Mouse (Mus musculus) liver, adult 2 months (tissue): ENCODE data around the gene Mgmt. TPM values are rescaled to one million over a fixed set of nuclear protein-coding genes. Genes with fewer than 3 reads are reported as not detected.

Experiments
- DNase-seq: peaks from one replicate; pipeline ENCODE4 v3.0.0-alpha.2; 2011; ENCODE audit warnings: low read depth, low spot score; ENCODE audit errors: extremely low read depth
- H3K27ac ChIP-seq: fragments of 200-500 bp; replicated peaks from 2 replicates; pipeline ENCODE4 v1.5.1; 2012; ENCODE audit warnings: low read depth, mild to moderate bottlenecking, control low read depth, inconsistent platforms, low read length; ENCODE audit not compliant: insufficient read depth
- H3K27me3 ChIP-seq: fragments of 200-500 bp; 2 replicates; pipeline ENCODE4 v1.6.1; 2012; ENCODE audit warnings: mild to moderate bottlenecking, moderate library complexity, low read length, inconsistent platforms; ENCODE audit not compliant: control insufficient read depth, insufficient read depth
- H3K36me3 ChIP-seq: fragments of 200-500 bp; 2 replicates; pipeline ENCODE4 v1.6.1; 2012; ENCODE audit warnings: low read length, inconsistent platforms; ENCODE audit not compliant: control insufficient read depth, insufficient read depth
- H3K4me1 ChIP-seq: fragments of 200-500 bp; 2 replicates; pipeline ENCODE4 v1.6.1; 2011; ENCODE audit warnings: low read length; ENCODE audit not compliant: control insufficient read depth, insufficient read depth
- H3K4me3 ChIP-seq: fragments of 200-500 bp; 2 replicates; pipeline ENCODE4 v1.5.1; 2011; ENCODE audit warnings: low read depth, mild to moderate bottlenecking, control low read depth, low read length, moderate library complexity; ENCODE audit not compliant: insufficient read depth
- H3K79me2 ChIP-seq: fragments of 200-500 bp; 2 replicates; pipeline ENCODE4 v1.6.1; 2012; ENCODE audit warnings: inconsistent platforms, mild to moderate bottlenecking, low read length, moderate library complexity; ENCODE audit not compliant: control insufficient read depth, insufficient read depth
- H3K9ac ChIP-seq: fragments of 200-500 bp; 2 replicates; pipeline ENCODE4 v1.6.1; 2012; ENCODE audit warnings: low read depth, mild to moderate bottlenecking, control low read depth, inconsistent platforms, low read length
- CTCF ChIP-seq: fragments of 200-500 bp; IDR thresholded peaks from 2 replicates; pipeline ENCODE4 v1.5.1; 2011; ENCODE audit warnings: low read depth, low read length, control low read depth
- POLR2A ChIP-seq: fragments of 200-500 bp; IDR thresholded peaks from 2 replicates; pipeline ENCODE4 v1.6.1; 2011; ENCODE audit warnings: low read length, control low read depth; ENCODE audit not compliant: insufficient read depth; ENCODE audit errors: extremely low read depth
- WGBS: fragments of 180-500 bp; shearing (Covaris S2); methylation state at CpG from one replicate; pipeline ENCODE4 v1.1.7; 2018; 5-methylcytosine and 5-hydroxymethylcytosine counted together
- polyA plus RNA-seq: library from polyadenylated mRNA; depleted of rRNA; stranded (reverse); fragments of >200 nt; gene quantifications from 2 replicates; pipeline ENCODE4 v1.2.3, GENCODE M21; 2012
- total RNA-seq: library from RNA; depleted of rRNA; stranded (reverse); fragments of >200 nt; gene quantifications from 2 replicates; pipeline ENCODE4 v1.2.3, GENCODE M21; 2014

The Mgmt gene
- total and polyA plus RNA-seq, 2 experiments = 10.9 to 12.8 TPM

DNA sequence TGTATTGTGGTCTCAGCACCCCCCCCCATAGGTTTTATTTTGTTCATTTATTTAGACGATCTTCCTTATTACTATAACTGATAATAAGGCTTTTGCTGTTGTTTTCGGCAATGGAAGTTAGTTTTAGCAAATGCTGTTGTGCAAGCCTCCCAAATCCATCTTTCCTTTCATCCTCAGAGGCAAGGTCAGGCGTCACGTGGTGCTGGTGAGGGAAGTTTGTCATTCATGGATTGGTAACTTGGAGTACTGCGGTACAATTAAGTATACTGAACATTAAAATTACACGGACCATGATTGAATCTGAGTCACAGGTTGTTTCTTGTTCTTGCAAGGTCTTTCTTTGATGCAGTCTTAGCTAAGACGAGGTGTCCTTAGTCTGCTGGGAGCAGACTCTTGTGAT, 77.9 kb downstream of the Mgmt start:
- H3K4me1 ChIP-seq = peaks cover 2% of the 10 kb centered on the region; the same call in 1 of the 2 replicates
- WGBS = 94% methylated on average over 7 of the region's 7 CpGs
- no peak overlapping the region for H3K27ac ChIP-seq
- no peak overlapping the region for H3K9ac ChIP-seq
- H3K36me3 ChIP-seq = no peaks in the 10 kb centered on the region
- no peak for DNase-seq
- H3K27me3 ChIP-seq = no peaks in the 10 kb centered on the region
- H3K79me2 ChIP-seq = no peaks in the 10 kb centered on the region
- H3K4me3 ChIP-seq = no peak overlapping the region
- no peak for TF ChIP-seq CTCF
- TF ChIP-seq POLR2A = no peak

DNA sequence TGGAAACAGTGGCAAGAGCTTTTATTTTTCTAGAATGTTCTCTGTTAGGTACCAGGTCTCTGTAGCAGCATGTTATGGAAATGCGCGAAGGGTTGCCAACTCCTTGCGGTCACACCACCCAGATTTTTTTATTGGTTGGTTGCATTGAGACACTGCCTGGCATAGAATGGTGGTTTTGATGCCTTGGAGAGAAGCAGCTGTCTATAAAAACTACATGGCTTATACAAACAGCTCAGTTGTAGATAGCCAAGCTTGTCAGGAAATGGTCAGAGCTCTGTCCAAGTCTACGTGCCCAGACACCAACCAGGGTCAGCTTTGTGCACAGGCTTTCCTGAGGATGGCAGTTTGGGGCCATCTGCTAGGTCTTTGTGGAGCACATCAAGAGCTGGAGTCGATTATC, 80.6 kb downstream of the Mgmt start:
- H3K27me3 ChIP-seq = no peaks in the 10 kb centered on the region
- no peak overlapping the region for H3K4me3 ChIP-seq
- H3K27ac ChIP-seq = no peak overlapping the region
- no peaks in the 10 kb centered on the region for H3K79me2 ChIP-seq
- H3K36me3 ChIP-seq = no peaks in the 10 kb centered on the region
- H3K9ac ChIP-seq = no peak overlapping the region
- DNase-seq = no peak
- TF ChIP-seq POLR2A = no peak
- no peak for TF ChIP-seq CTCF
- whole genome bisulfite sequencing = 89% methylated on average over 5 of the region's 5 CpGs
- peaks cover 2% of the 10 kb centered on the region; the same call in 1 of the 2 replicates for H3K4me1 ChIP-seq

DNA sequence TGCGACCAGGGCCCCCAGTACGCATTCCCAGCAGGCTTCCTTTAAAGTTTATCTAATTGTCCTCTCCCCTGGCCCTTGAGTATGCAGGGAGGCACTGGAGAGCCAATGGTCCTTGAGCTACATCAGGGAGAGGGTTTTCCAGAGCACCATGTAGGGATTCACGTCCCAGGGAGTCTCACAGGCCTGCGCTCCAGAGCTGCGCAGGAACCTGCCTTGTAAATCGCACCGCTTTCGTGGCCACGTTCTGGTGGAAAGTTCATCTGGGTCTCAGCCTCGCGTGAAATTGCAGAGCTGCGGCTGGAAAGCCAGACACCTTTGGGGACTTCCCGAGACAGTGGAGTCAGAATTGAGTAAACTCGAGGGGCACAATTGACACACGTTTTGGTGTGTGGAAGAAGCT, 103.0 kb downstream of the Mgmt start:
- Histone ChIP-seq H3K27ac (no peak overlapping the region), H3K9ac (no peak overlapping the region), H3K36me3 (no peaks in the 10 kb centered on the region), H3K79me2 (no peaks in the 10 kb centered on the region), H3K27me3 (no peaks in the 10 kb centered on the region), H3K4me1 (no peaks in the 10 kb centered on the region), H3K4me3 (no peak overlapping the region)
- 95% methylated on average over 15 of the region's 15 CpGs for WGBS
- no peak for DNase-seq
- TF ChIP-seq POLR2A = no peak
- TF ChIP-seq CTCF = no peak

DNA sequence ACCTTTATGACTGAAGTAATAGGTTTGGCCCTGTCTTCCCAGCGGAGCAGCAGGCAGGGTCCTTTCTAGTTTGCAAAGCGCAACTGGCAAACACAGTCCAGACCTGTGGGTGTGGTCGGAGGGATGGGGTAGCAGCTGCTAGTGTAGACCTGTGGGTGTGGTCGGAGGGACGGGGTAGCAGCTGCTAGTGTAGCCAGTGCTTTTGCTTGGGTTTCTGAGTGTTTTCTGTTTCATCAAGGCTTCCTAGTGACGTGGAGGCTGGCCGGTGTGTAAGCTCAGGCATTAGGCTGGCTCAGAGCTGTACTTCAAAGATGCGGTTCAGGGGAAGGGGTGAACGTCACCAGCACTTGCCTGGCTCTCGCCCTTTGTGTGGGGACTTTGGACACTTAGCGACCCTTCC, 106.3 kb downstream of the Mgmt start:
- Histone ChIP-seq H3K4me1 (no peaks in the 10 kb centered on the region), H3K9ac (no peak overlapping the region), H3K27me3 (no peaks in the 10 kb centered on the region), H3K36me3 (no peaks in the 10 kb centered on the region), H3K27ac (no peak overlapping the region), H3K4me3 (no peak overlapping the region), H3K79me2 (no peaks in the 10 kb centered on the region)
- 89% methylated on average over 11 of the region's 11 CpGs for WGBS
- no peak for DNase-seq
- TF ChIP-seq POLR2A = no peak
- TF ChIP-seq CTCF = no peak

- no peak for DNase-seq
- 96% methylated on average over 15 of the region's 15 CpGs for WGBS
- no peak overlapping the region for H3K9ac ChIP-seq
- H3K79me2 ChIP-seq = no peaks in the 10 kb centered on the region
- no peaks in the 10 kb centered on the region for H3K36me3 ChIP-seq
- no peaks in the 10 kb centered on the region for H3K27me3 ChIP-seq
- H3K27ac ChIP-seq = no peak overlapping the region
- no peak overlapping the region for H3K4me3 ChIP-seq
- TF ChIP-seq POLR2A (no peak), CTCF (no peak)
- no peaks in the 10 kb centered on the region for H3K4me1 ChIP-seq
Observed at GRCm38 (mm10) chr7:137001215-137001614, 106.8 kb downstream of the Mgmt start.

GRCm38 (mm10) chr7:137001783-137002182, 107.4 kb downstream of the Mgmt start:
- no peaks in the 10 kb centered on the region for H3K79me2 ChIP-seq
- H3K9ac ChIP-seq = no peak overlapping the region
- TF ChIP-seq POLR2A (no peak), CTCF (no peak)
- H3K27ac ChIP-seq = no peak overlapping the region
- peak; percentile 8 for DNase-seq
- 56% methylated on average over 5 of the region's 5 CpGs for WGBS
- no peaks in the 10 kb centered on the region for H3K27me3 ChIP-seq
- no peaks in the 10 kb centered on the region for H3K36me3 ChIP-seq
- H3K4me3 ChIP-seq = no peak overlapping the region
- no peaks in the 10 kb centered on the region for H3K4me1 ChIP-seq
